Mouse (Mus musculus) layer of hippocampus, adult 18-20 months (tissue): ENCODE measurements at regions not wholly inside any gene's neighbourhood (a gene's known extent, or its start where the extent isn't known, plus 50 kb on each side); places are given as distances from the start of the nearest gene placed in this dataset.

Experiments used
- DNase-seq, 2 experiments: peaks; one replicate each; pipeline ENCODE4 v3.0.0; 2022; ENCODE audit warnings: low spot score in 2 of 2

- peak in 1 of 2 experiments; percentile 32 for DNase-seq
Observed at GRCm38 (mm10) chr13:73141302-73141701, 119.0 kb upstream of the Irx4 start.

GRCm38 (mm10) chr13:73158016-73158415, 102.3 kb upstream of the Irx4 start:
- no peak for DNase-seq

- no peak for DNase-seq
Observed at GRCm38 (mm10) chr13:73159454-73159853, 100.8 kb upstream of the Irx4 start.

GRCm38 (mm10) chr13:73159865-73160264, 100.4 kb upstream of the Irx4 start:
- peak in 1 of 2 experiments; percentile 5 for DNase-seq

- peak; percentile 58 to 76 for DNase-seq
Observed at GRCm38 (mm10) chr13:73160289-73160688, 100.0 kb upstream of the Irx4 start.

- no peak for DNase-seq
Observed at GRCm38 (mm10) chr13:73170301-73170700, 90.0 kb upstream of the Irx4 start.

- no peak for DNase-seq
Observed at GRCm38 (mm10) chr13:73207931-73208448, 52.3 kb upstream of the Irx4 start.
